In genomic region chr8:106452701-106453481, GRCm38 (mm10) we compare ENCODE assay signal across 31 mouse cellular contexts. TPM values are rescaled to one million over a fixed set of nuclear protein-coding genes. Genes with fewer than 3 reads are reported as not detected.
A peak's percentile ranks its signal among the peaks of the same experiment; 100 is the strongest.
DNase-seq lines count a peak whose midpoint lies in the region; ATAC-seq and TF ChIP-seq lines count a peak whose summit lies in the region.
"Had no signal": no experiment of that assay in that cellular context is flagged by ENCODE, and none has a peak within 500 bp of the region (broad histone marks: within the 10 kb centered on the region; RNA-seq: fewer than 3 reads in every experiment).

No protein-coding gene starts in this region.

- no peaks in the 10 kb centered on the region for H3K27me3 ChIP-seq in kidney, postnatal 0 days (ENCODE audit: insufficient read depth, low read length)
- H3K27me3 ChIP-seq: forebrain, embryonic 13.5 days; heart, embryonic 12.5 days; hindbrain, embryonic 13.5 days; intestine, embryonic 15.5 days had no signal

- H3K4me1 ChIP-seq in kidney, postnatal 0 days (replicated peaks; ENCODE audit: insufficient read depth, low read length) = no peaks in the 10 kb centered on the region
- H3K4me1 ChIP-seq: forebrain, embryonic 13.5 days; heart, embryonic 12.5 days; intestine, embryonic 15.5 days had no signal

- no peak for ATAC-seq in kidney, postnatal 0 days (replicated peaks; ENCODE audit: low FRiP score, low read depth)
- ATAC-seq: forebrain, embryonic 13.5 days; intestine, embryonic 15.5 days had no signal

- no peak overlapping the region for H3K9ac ChIP-seq in kidney, postnatal 0 days (ENCODE audit: low read depth, low read length)
- H3K9ac ChIP-seq: forebrain, embryonic 13.5 days; heart, embryonic 12.5 days; hindbrain, embryonic 13.5 days; intestine, embryonic 15.5 days had no signal

- H3K27ac ChIP-seq in kidney, postnatal 0 days = no peak overlapping the region
- H3K27ac ChIP-seq: forebrain, embryonic 13.5 days; hindbrain, embryonic 13.5 days; intestine, embryonic 15.5 days had no signal

- 45% methylated on average over 12 of the region's 12 CpGs for WGBS in kidney, postnatal 0 days

- H3K4me2 ChIP-seq in kidney, postnatal 0 days (ENCODE audit: low read length) = no peak overlapping the region
- H3K4me2 ChIP-seq: forebrain, embryonic 13.5 days; heart, embryonic 12.5 days; hindbrain, embryonic 13.5 days; intestine, embryonic 15.5 days had no signal

- TF ChIP-seq CTCF in kidney, postnatal 0 days (IDR thresholded peaks at IDR 0.05; ENCODE audit: low read depth) = no peak
- no peak for TF ChIP-seq CTCF in brain, embryonic 14.5 days (IDR thresholded peaks at IDR 0.05; ENCODE audit: borderline replicate concordance, extremely low read depth, insufficient read depth, insufficient read length)

- no peaks in the 10 kb centered on the region for H3K9me3 ChIP-seq in kidney, postnatal 0 days (replicated peaks; ENCODE audit: low read length)
- H3K9me3 ChIP-seq: forebrain, embryonic 13.5 days; heart, embryonic 12.5 days; hindbrain, embryonic 13.5 days; intestine, embryonic 15.5 days had no signal

- no peaks in the 10 kb centered on the region for H3K36me3 ChIP-seq in kidney, postnatal 0 days (ENCODE audit: insufficient read depth, low read length)
- H3K36me3 ChIP-seq: heart, embryonic 12.5 days; hindbrain, embryonic 13.5 days; intestine, embryonic 15.5 days had no signal

- no peak for TF ChIP-seq POLR2A in brain, embryonic 14.5 days (IDR thresholded peaks at IDR 0.05; ENCODE audit: borderline replicate concordance, extremely low read depth, insufficient read depth, insufficient read length, poor library complexity, severe bottlenecking)

- H3K4me3 ChIP-seq in kidney, postnatal 0 days (replicated peaks; ENCODE audit: low read depth, low read length) = no peak overlapping the region
- H3K4me3 ChIP-seq: forebrain, embryonic 13.5 days; heart, embryonic 12.5 days; hindbrain, embryonic 13.5 days; intestine, embryonic 15.5 days had no signal

- peak; percentile 29 for DNase-seq in kidney, postnatal 0 days (ENCODE audit: low spot score)
- no peak for DNase-seq in kidney, postnatal 4 days
- peak; percentile 84 for DNase-seq in Muller cell, postnatal 12 days (ENCODE audit: inconsistent ontology term)
- peak; percentile 70 for DNase-seq in adrenal gland, adult 2 months
- DNase-seq in brain, embryonic 14.5 days (ENCODE audit: low read depth) = peak; percentile 12
- no peak for DNase-seq in cerebellum, postnatal 36 days
- no peak for DNase-seq in frontal cortex, postnatal 14 days (ENCODE audit: low spot score in 2 of 2)
- DNase-seq: cerebellum, adult 11-12 months; heart, postnatal 10 days; kidney, adult 9 months; kidney, postnatal 25 days; layer of hippocampus, postnatal 36 days; lung, postnatal 4 days; right cerebral cortex, postnatal 14 days; thymus, postnatal 14 days had no signal

RNA-seq across cellular contexts. Expression of gene Zfp90, which starts 37.8 kb away (rescaled TPM):
- 14.1 and 15.2 TPM in 2 replicates for polyA plus RNA-seq in kidney, postnatal 0 days (2015; fragmentation: Nextera tagmentation; extraction: Ambion mirVana)
- total RNA-seq in adrenal gland, adult 2 months (2021) = 1 to 10 TPM; 3.1 to 6.8 TPM
- polyA plus RNA-seq in adrenal gland, adult 2 months (2012; rRNA removed) = 0.68 and 1.2 TPM in 2 replicates
- polyA plus RNA-seq in brain, embryonic 14.5 days (2012; rRNA removed) = 32.1 and 34.0 TPM in 2 replicates

RNA-seq across cellular contexts. Expression of gene 6030452D12Rik, which starts 47.4 kb away (rescaled TPM):
- not detected in 2 replicates for polyA plus RNA-seq in kidney, postnatal 0 days (2015; fragmentation: Nextera tagmentation; extraction: Ambion mirVana)
- total RNA-seq in adrenal gland, adult 2 months (2021) = not detected
- polyA plus RNA-seq in adrenal gland, adult 2 months (2012; rRNA removed) = not detected in 2 replicates
- polyA plus RNA-seq in brain, embryonic 14.5 days (2012; rRNA removed) = not detected in 2 replicates
- total RNA-seq: adrenal gland, adult 18-20 months; gastrocnemius, adult 8-10 months; granulocyte monocyte progenitor cell, adult 5-6 weeks; heart, postnatal 10 days; layer of hippocampus, adult 8-10 months; layer of hippocampus, postnatal 36 days; left cerebral cortex, postnatal 10 days; liver, adult 2 months; megakaryocyte-erythroid progenitor cell, adult 5-6 weeks had no signal
- polyA plus RNA-seq: C2C12; embryonic facial prominence, embryonic 14.5 days; forebrain, embryonic 13.5 days; heart, embryonic 12.5 days; hindbrain, embryonic 13.5 days; intestine, embryonic 15.5 days; limb, embryonic 11.5 days; liver, adult 2 months; liver, embryonic 16.5 days; lung, embryonic 16.5 days had no signal

RNA-seq across cellular contexts. Expression of gene Cdh3, which starts 57.8 kb away (rescaled TPM):
- polyA plus RNA-seq in kidney, postnatal 0 days (2015; fragmentation: Nextera tagmentation; extraction: Ambion mirVana) = 20.9 and 23.3 TPM in 2 replicates
- total RNA-seq in adrenal gland, adult 2 months (2021) = under 1 TPM; 0.55 to 0.93 TPM
- 0.19 and 0.30 TPM in 2 replicates for polyA plus RNA-seq in adrenal gland, adult 2 months (2012; rRNA removed)
- 2.0 and 4.8 TPM in 2 replicates for polyA plus RNA-seq in brain, embryonic 14.5 days (2012; rRNA removed)
- total RNA-seq: granulocyte monocyte progenitor cell, adult 5-6 weeks; megakaryocyte-erythroid progenitor cell, adult 5-6 weeks had no signal

Comparison
In these comparisons a context has a peak if more than half of its experiments do, and no peak if none do; other contexts are left out.
1. DNase-seq: peak in kidney, postnatal 0 days (single experiment), Muller cell, postnatal 12 days (single experiment), adrenal gland, adult 2 months (single experiment) and brain, embryonic 14.5 days (single experiment); none in kidney, postnatal 4 days (0 of 2), cerebellum, postnatal 36 days (0 of 2) and frontal cortex, postnatal 14 days (0 of 2).